Mouse (Mus musculus): Measurements from ENCODE around the gene Krit1.
A peak's percentile ranks its signal among the peaks of the same experiment; 100 is the strongest.
"Not testable (repeated sequence)": the region's sequence is repeated elsewhere in the genome, so short reads cannot be mapped to it uniquely, and the experiment has no call there.

Krit1 gene

GRCm38 (mm10) chr5:3802433-3803291, at the start of gene Krit1, which contains the start of gene Ankib1:
Gene Krit1, plus strand, starts transcription at chr5:3803184.
Gene Ankib1, minus strand, starts transcription at chr5:3802925.
- DNase-seq (ENCODE audit: low spot score in 2 of 2): peak; percentile 83 to 90

GRCm38 (mm10) chr5:3771512-3771911, 31.5 kb upstream of the Krit1 start:
- DNase-seq (ENCODE audit: low spot score in 2 of 2): no peak

- no peak for DNase-seq (ENCODE audit: low spot score in 2 of 2)
Observed at GRCm38 (mm10) chr5:3772017-3772416, 31.0 kb upstream of the Krit1 start.

- no peak for DNase-seq (ENCODE audit: low spot score in 2 of 2)
Observed at GRCm38 (mm10) chr5:3782670-3783069, 20.3 kb upstream of the Krit1 start.

GRCm38 (mm10) chr5:3783947-3784681, 18.9 kb upstream of the Krit1 start:
- DNase-seq (ENCODE audit: low spot score in 2 of 2): no peak

GRCm38 (mm10) chr5:3784751-3785496, 18.1 kb upstream of the Krit1 start:
- DNase-seq (ENCODE audit: low spot score in 2 of 2): no peak

- DNase-seq (ENCODE audit: low spot score in 2 of 2): no peak
Observed at GRCm38 (mm10) chr5:3787548-3787947, 15.4 kb upstream of the Krit1 start.

- no peak for DNase-seq (ENCODE audit: low spot score in 2 of 2)
Observed at GRCm38 (mm10) chr5:3791048-3791447, 11.9 kb upstream of the Krit1 start.

- DNase-seq (ENCODE audit: low spot score in 2 of 2): not testable (repeated sequence)
Observed at GRCm38 (mm10) chr5:3797101-3797500, 5.9 kb upstream of the Krit1 start.

- not testable (repeated sequence) for DNase-seq (ENCODE audit: low spot score in 2 of 2)
Observed at GRCm38 (mm10) chr5:3798656-3799055, 4.3 kb upstream of the Krit1 start.

- no peak for DNase-seq (ENCODE audit: low spot score in 2 of 2)
Observed at GRCm38 (mm10) chr5:3800041-3800440, 2.9 kb upstream of the Krit1 start.

GRCm38 (mm10) chr5:3800881-3801280, 2.1 kb upstream of the Krit1 start:
- no peak for DNase-seq (ENCODE audit: low spot score in 2 of 2)

GRCm38 (mm10) chr5:3801672-3802432, 1.1 kb upstream of the Krit1 start:
- DNase-seq (ENCODE audit: low spot score in 2 of 2): peak in 1 of 2 experiments; percentile 17

GRCm38 (mm10) chr5:3803292-3804165, 545 bp downstream of the Krit1 start:
- DNase-seq (ENCODE audit: low spot score in 2 of 2): no peak

GRCm38 (mm10) chr5:3808472-3808871, 5.5 kb downstream of the Krit1 start:
- no peak for DNase-seq (ENCODE audit: low spot score in 2 of 2)

- no peak for DNase-seq (ENCODE audit: low spot score in 2 of 2)
Observed at GRCm38 (mm10) chr5:3834107-3834506, 31.1 kb downstream of the Krit1 start.

GRCm38 (mm10) chr5:3845026-3845425, 42.0 kb downstream of the Krit1 start, which contains the start of gene Lrrd1:
Gene Lrrd1, plus strand, starts transcription at chr5:3845173.
- DNase-seq (ENCODE audit: low spot score in 2 of 2): no peak

GRCm38 (mm10) chr5:3870161-3870560, 67.2 kb downstream of the Krit1 start:
- no peak for DNase-seq (ENCODE audit: low spot score in 2 of 2)

GRCm38 (mm10) chr5:3872348-3872747, 69.4 kb downstream of the Krit1 start:
- DNase-seq (ENCODE audit: low spot score in 2 of 2): no peak

GRCm38 (mm10) chr5:3873485-3873884, 70.5 kb downstream of the Krit1 start:
- DNase-seq (ENCODE audit: low spot score in 2 of 2): no peak

Measured in frontal cortex, postnatal 10 days (tissue).